Mouse (Mus musculus): ENCODE results near the gene Nt5dc2. TPM values are rescaled to one million over a fixed set of nuclear protein-coding genes. Genes with fewer than 3 reads are reported as not detected.

Gene Nt5dc2
- polyA plus RNA-seq, 1 experiment from 2014 or later: 371 TPM

- no peak for DNase-seq (ENCODE audit: low spot score)
- no peak for ATAC-seq (ENCODE audit: low read depth)
- peaks cover 19% of the 10 kb centered on the region for H3K4me1 ChIP-seq (ENCODE audit: control insufficient read depth, insufficient read depth, low read length)
- H3K4me3 ChIP-seq (ENCODE audit: low read depth, low read length): no peak overlapping the region
- no peaks in the 10 kb centered on the region for H3K9me3 ChIP-seq (ENCODE audit: control insufficient read depth, low read length)
- 73% methylated on average over 11 of the region's 11 CpGs for WGBS
- H3K27ac ChIP-seq (replicated peaks; ENCODE audit: low read depth, low read length): no peak overlapping the region
- H3K36me3 ChIP-seq (ENCODE audit: control insufficient read depth, insufficient read depth, low read length): peaks cover 79% of the 10 kb centered on the region
- no peaks in the 10 kb centered on the region for H3K27me3 ChIP-seq (replicated peaks; ENCODE audit: control insufficient read depth, insufficient read depth, low read length)
- H3K4me2 ChIP-seq (ENCODE audit: low read depth, low read length): no peak overlapping the region
- H3K9ac ChIP-seq (ENCODE audit: low read depth, low read length): no peak overlapping the region
These were observed 6.9 kb downstream of the Nt5dc2 start for GRCm38 (mm10) chr14:31137791-31138190.

DNA sequence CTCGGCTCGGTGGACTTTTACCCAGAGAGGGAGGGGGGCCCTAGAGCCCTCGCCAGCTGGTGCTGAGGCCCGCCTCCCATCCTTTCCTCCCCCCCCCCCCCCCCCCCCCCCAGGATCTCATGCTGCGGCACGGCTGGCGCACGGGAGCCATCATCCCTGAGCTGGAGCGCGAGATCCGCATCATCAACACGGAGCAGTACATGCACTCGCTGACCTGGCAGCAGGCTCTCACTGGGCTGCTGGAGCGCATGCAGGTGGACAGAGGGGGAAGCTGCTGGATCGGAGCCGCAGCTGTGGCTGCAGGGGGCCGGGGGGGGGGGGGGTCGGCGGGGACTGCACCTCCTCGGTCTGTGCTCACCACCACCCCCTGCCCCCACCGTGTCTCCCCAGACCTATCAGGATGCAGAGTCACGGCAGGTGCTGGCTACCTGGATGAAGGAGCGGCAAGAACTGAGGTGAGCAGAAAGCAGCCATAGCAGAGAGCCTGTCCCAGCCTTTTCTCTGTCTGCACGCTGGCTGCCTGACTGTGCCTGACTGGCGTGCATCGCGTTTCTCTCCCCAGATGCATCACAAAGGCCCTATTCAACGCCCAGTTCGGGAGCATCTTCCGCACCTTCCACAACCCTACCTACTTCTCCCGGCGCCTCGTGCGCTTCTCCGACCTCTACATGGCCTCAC is 7.5 kb downstream of the Nt5dc2 start:
- Histone ChIP-seq H3K4me2 (ENCODE audit: low read depth, low read length) (no peak overlapping the region), H3K9ac (ENCODE audit: low read depth, low read length) (no peak overlapping the region), H3K4me1 (ENCODE audit: control insufficient read depth, insufficient read depth, low read length) (peaks cover 13% of the 10 kb centered on the region), H3K27ac (replicated peaks; ENCODE audit: low read depth, low read length) (no peak overlapping the region), H3K9me3 (ENCODE audit: control insufficient read depth, low read length) (no peaks in the 10 kb centered on the region), H3K27me3 (replicated peaks; ENCODE audit: control insufficient read depth, insufficient read depth, low read length) (no peaks in the 10 kb centered on the region), H3K4me3 (ENCODE audit: low read depth, low read length) (no peak overlapping the region), H3K36me3 (ENCODE audit: control insufficient read depth, insufficient read depth, low read length) (peaks cover 79% of the 10 kb centered on the region)
- no peak for ATAC-seq (ENCODE audit: low read depth)
- DNase-seq (ENCODE audit: low spot score): no peak
- WGBS: 93% methylated on average over 18 of the region's 35 CpGs

GRCm38 (mm10) chr14:31138897-31139429 is 8.1 kb downstream of the Nt5dc2 start:
- WGBS: 89% methylated on average over 9 of the region's 9 CpGs

DNA sequence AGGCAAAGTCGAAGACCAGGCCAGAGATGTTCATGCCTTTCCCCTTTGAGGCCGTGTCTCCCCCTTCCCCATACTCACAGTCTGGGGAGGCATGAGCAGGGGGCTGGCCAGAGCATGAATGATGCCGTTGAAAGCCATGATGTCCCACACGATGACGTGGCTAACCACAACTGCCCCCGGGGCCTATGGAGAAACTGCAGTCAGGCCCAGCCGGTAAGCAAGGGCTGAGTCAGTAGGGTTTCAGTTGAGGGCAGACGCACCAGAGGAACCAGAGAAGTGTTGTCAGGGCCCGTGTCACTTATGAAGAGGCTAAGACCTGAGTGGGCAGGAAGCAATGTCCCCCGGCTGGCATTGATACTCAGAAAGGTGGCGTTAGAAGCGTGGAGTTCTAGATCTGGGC is 8.8 kb downstream of the Nt5dc2 start:
- Histone ChIP-seq H3K27ac (replicated peaks; ENCODE audit: low read depth, low read length) (no peak overlapping the region), H3K36me3 (ENCODE audit: control insufficient read depth, insufficient read depth, low read length) (peaks cover 74% of the 10 kb centered on the region), H3K9me3 (ENCODE audit: control insufficient read depth, low read length) (no peaks in the 10 kb centered on the region), H3K4me1 (ENCODE audit: control insufficient read depth, insufficient read depth, low read length) (0 out of 2 replicates have a peak, but pooled peaks cover under 1% of the 10 kb centered on the region), H3K4me2 (ENCODE audit: low read depth, low read length) (no peak overlapping the region), H3K4me3 (ENCODE audit: low read depth, low read length) (no peak overlapping the region), H3K9ac (ENCODE audit: low read depth, low read length) (no peak overlapping the region), H3K27me3 (replicated peaks; ENCODE audit: control insufficient read depth, insufficient read depth, low read length) (no peaks in the 10 kb centered on the region)
- DNase-seq (ENCODE audit: low spot score) (no peak), ATAC-seq (ENCODE audit: low read depth) (no peak)
- WGBS: 81% methylated on average over 12 of the region's 12 CpGs

More at GRCm38 (mm10) chr14:31138897-31139429, 8.1 kb downstream of the Nt5dc2 start:
- Histone ChIP-seq H3K9ac (ENCODE audit: low read depth, low read length) (no peak overlapping the region), H3K36me3 (ENCODE audit: control insufficient read depth, insufficient read depth, low read length) (peaks cover 79% of the 10 kb centered on the region), H3K27ac (replicated peaks; ENCODE audit: low read depth, low read length) (no peak overlapping the region), H3K9me3 (ENCODE audit: control insufficient read depth, low read length) (no peaks in the 10 kb centered on the region), H3K4me3 (ENCODE audit: low read depth, low read length) (no peak overlapping the region), H3K27me3 (replicated peaks; ENCODE audit: control insufficient read depth, insufficient read depth, low read length) (no peaks in the 10 kb centered on the region), H3K4me1 (ENCODE audit: control insufficient read depth, insufficient read depth, low read length) (peaks cover 8% of the 10 kb centered on the region), H3K4me2 (ENCODE audit: low read depth, low read length) (no peak overlapping the region)
- no peak for ATAC-seq (ENCODE audit: low read depth)
- DNase-seq (ENCODE audit: low spot score): no peak

DNA sequence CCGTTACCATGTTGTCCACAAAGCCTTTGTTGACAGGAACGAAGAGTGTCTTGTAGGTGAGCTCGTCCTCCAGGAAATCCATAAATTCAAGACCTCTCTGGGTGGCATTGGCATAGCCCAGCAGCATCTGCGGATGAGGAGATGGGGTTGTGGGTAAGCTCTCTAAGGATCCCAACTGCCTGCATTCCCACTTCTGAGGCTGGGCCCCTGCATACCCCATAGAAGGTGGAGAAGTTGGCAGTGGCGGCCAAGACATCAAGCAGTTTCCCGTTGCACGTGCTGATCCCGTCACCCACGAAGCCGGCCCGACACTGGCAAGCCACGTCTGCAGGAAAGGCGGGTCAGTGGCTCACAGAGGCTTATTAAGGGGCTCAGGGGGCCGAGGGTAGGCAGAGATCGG is 9.3 kb downstream of the Nt5dc2 start:
- Histone ChIP-seq H3K36me3 (ENCODE audit: control insufficient read depth, insufficient read depth, low read length) (peaks cover 69% of the 10 kb centered on the region), H3K27me3 (replicated peaks; ENCODE audit: control insufficient read depth, insufficient read depth, low read length) (no peaks in the 10 kb centered on the region), H3K4me2 (ENCODE audit: low read depth, low read length) (no peak overlapping the region), H3K9ac (ENCODE audit: low read depth, low read length) (no peak overlapping the region), H3K4me3 (ENCODE audit: low read depth, low read length) (no peak overlapping the region), H3K4me1 (ENCODE audit: control insufficient read depth, insufficient read depth, low read length) (no peaks in the 10 kb centered on the region), H3K9me3 (ENCODE audit: control insufficient read depth, low read length) (no peaks in the 10 kb centered on the region), H3K27ac (replicated peaks; ENCODE audit: low read depth, low read length) (no peak overlapping the region)
- DNase-seq (ENCODE audit: low spot score): no peak
- WGBS: 91% methylated on average over 15 of the region's 15 CpGs
- ATAC-seq (ENCODE audit: low read depth): no peak

DNA sequence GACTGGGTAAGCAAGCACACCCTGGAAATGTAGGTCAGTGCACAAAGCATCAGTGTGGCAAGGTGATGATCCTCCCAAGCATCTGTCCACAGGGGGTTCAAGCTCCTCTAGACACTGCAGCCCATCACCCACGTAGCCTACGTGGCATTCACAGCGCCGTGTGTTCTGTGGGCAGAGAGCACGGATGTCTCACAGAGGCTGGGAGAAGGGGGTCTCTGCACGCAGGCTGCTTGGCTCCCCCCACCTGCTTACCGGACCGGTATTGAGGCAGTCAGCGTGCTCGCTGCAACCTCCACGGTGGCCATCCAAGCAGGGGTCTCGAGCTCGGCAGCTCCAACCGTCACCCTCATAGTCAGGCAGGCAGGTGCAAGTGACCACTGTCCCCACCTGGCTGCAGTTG is 10.2 kb downstream of the Nt5dc2 start:
- 98% methylated on average over 14 of the region's 14 CpGs for WGBS
- Histone ChIP-seq H3K4me3 (ENCODE audit: low read depth, low read length) (no peak overlapping the region), H3K4me2 (ENCODE audit: low read depth, low read length) (no peak overlapping the region), H3K9ac (ENCODE audit: low read depth, low read length) (no peak overlapping the region), H3K9me3 (ENCODE audit: control insufficient read depth, low read length) (no peaks in the 10 kb centered on the region), H3K27me3 (replicated peaks; ENCODE audit: control insufficient read depth, insufficient read depth, low read length) (no peaks in the 10 kb centered on the region), H3K4me1 (ENCODE audit: control insufficient read depth, insufficient read depth, low read length) (no peaks in the 10 kb centered on the region), H3K36me3 (ENCODE audit: control insufficient read depth, insufficient read depth, low read length) (peaks cover 60% of the 10 kb centered on the region), H3K27ac (replicated peaks; ENCODE audit: low read depth, low read length) (no peak overlapping the region)
- no peak for DNase-seq (ENCODE audit: low spot score)
- no peak for ATAC-seq (ENCODE audit: low read depth)

- Histone ChIP-seq H3K9me3 (ENCODE audit: control insufficient read depth, low read length) (no peaks in the 10 kb centered on the region), H3K4me3 (ENCODE audit: low read depth, low read length) (no peak overlapping the region), H3K36me3 (ENCODE audit: control insufficient read depth, insufficient read depth, low read length) (peaks cover 14% of the 10 kb centered on the region), H3K9ac (ENCODE audit: low read depth, low read length) (no peak overlapping the region), H3K4me1 (ENCODE audit: control insufficient read depth, insufficient read depth, low read length) (no peaks in the 10 kb centered on the region), H3K27ac (replicated peaks; ENCODE audit: low read depth, low read length) (no peak overlapping the region), H3K27me3 (replicated peaks; ENCODE audit: control insufficient read depth, insufficient read depth, low read length) (no peaks in the 10 kb centered on the region), H3K4me2 (ENCODE audit: low read depth, low read length) (no peak overlapping the region)
- DNase-seq (ENCODE audit: low spot score): no peak
- 91% methylated on average over 11 of the region's 11 CpGs for WGBS
- no peak for ATAC-seq (ENCODE audit: low read depth)
These were observed 14.8 kb downstream of the Nt5dc2 start for GRCm38 (mm10) chr14:31145694-31146093.

- Histone ChIP-seq H3K27ac (replicated peaks; ENCODE audit: low read depth, low read length) (no peak overlapping the region), H3K4me3 (ENCODE audit: low read depth, low read length) (no peak overlapping the region), H3K27me3 (replicated peaks; ENCODE audit: control insufficient read depth, insufficient read depth, low read length) (no peaks in the 10 kb centered on the region), H3K36me3 (ENCODE audit: control insufficient read depth, insufficient read depth, low read length) (no peaks in the 10 kb centered on the region), H3K9ac (ENCODE audit: low read depth, low read length) (no peak overlapping the region), H3K4me2 (ENCODE audit: low read depth, low read length) (no peak overlapping the region), H3K4me1 (ENCODE audit: control insufficient read depth, insufficient read depth, low read length) (no peaks in the 10 kb centered on the region), H3K9me3 (ENCODE audit: control insufficient read depth, low read length) (no peaks in the 10 kb centered on the region)
- no peak for ATAC-seq (ENCODE audit: low read depth)
- 63% methylated on average over 26 of the region's 27 CpGs for WGBS
- no peak for DNase-seq (ENCODE audit: low spot score)
These were observed 29.6 kb downstream of the Nt5dc2 start for GRCm38 (mm10) chr14:31160196-31161150.
